8 mouse cellular contexts compared by ENCODE assay signal in genomic region chr13:24297252-24297651, GRCm38 (mm10). TPM values are rescaled to one million over a fixed set of nuclear protein-coding genes. Genes with fewer than 3 reads are reported as not detected.
DNase-seq lines count a peak whose midpoint lies in the region; ATAC-seq and TF ChIP-seq lines count a peak whose summit lies in the region.

No protein-coding gene starts in this region.

- H3K9ac ChIP-seq in liver, embryonic 12.5 days = no peak overlapping the region
- H3K9ac ChIP-seq in embryonic facial prominence, embryonic 14.5 days (ENCODE audit: low read depth, low read length) = no peak overlapping the region
- H3K9ac ChIP-seq in limb, embryonic 14.5 days (ENCODE audit: low read depth, low read length, severe bottlenecking) = no peak overlapping the region

- peaks cover 19% of the 10 kb centered on the region for H3K27me3 ChIP-seq in liver, embryonic 12.5 days (replicated peaks)
- no peaks in the 10 kb centered on the region for H3K27me3 ChIP-seq in embryonic facial prominence, embryonic 14.5 days (replicated peaks; ENCODE audit: control insufficient read depth, insufficient read depth, low read length)
- no peaks in the 10 kb centered on the region for H3K27me3 ChIP-seq in limb, embryonic 14.5 days (ENCODE audit: control insufficient read depth, insufficient read depth, low read length)

- H3K4me1 ChIP-seq in liver, embryonic 12.5 days = no peaks in the 10 kb centered on the region
- no peaks in the 10 kb centered on the region for H3K4me1 ChIP-seq in embryonic facial prominence, embryonic 14.5 days (ENCODE audit: control insufficient read depth, insufficient read depth, low read length)
- H3K4me1 ChIP-seq in limb, embryonic 14.5 days (ENCODE audit: control insufficient read depth, insufficient read depth, low read length) = no peaks in the 10 kb centered on the region

- H3K4me3 ChIP-seq in liver, embryonic 12.5 days = no peak overlapping the region
- H3K4me3 ChIP-seq in embryonic facial prominence, embryonic 14.5 days (ENCODE audit: low read depth, low read length) = no peak overlapping the region
- no peak overlapping the region for H3K4me3 ChIP-seq in limb, embryonic 14.5 days (replicated peaks; ENCODE audit: low read length)

- no peak overlapping the region for H3K27ac ChIP-seq in liver, embryonic 12.5 days
- no peak overlapping the region for H3K27ac ChIP-seq in embryonic facial prominence, embryonic 14.5 days (replicated peaks; ENCODE audit: low read depth, low read length)
- H3K27ac ChIP-seq in limb, embryonic 14.5 days (replicated peaks; ENCODE audit: low read depth, low read length) = no peak overlapping the region

- H3K9me3 ChIP-seq in liver, embryonic 12.5 days (replicated peaks) = no peaks in the 10 kb centered on the region
- H3K9me3 ChIP-seq in embryonic facial prominence, embryonic 14.5 days (ENCODE audit: control insufficient read depth, low read length) = no peaks in the 10 kb centered on the region
- no peaks in the 10 kb centered on the region for H3K9me3 ChIP-seq in limb, embryonic 14.5 days (ENCODE audit: control insufficient read depth, low read length)

- H3K36me3 ChIP-seq in liver, embryonic 12.5 days = no peaks in the 10 kb centered on the region
- H3K36me3 ChIP-seq in embryonic facial prominence, embryonic 14.5 days (ENCODE audit: control insufficient read depth, insufficient read depth, low read length) = no peaks in the 10 kb centered on the region
- H3K36me3 ChIP-seq in limb, embryonic 14.5 days (ENCODE audit: control insufficient read depth, insufficient read depth, low read length) = no peaks in the 10 kb centered on the region

- DNase-seq in adrenal gland, adult 2 months = peak; percentile 32
- DNase-seq in adrenal gland, adult 8-10 months = no peak
- peak; percentile 46 for DNase-seq in liver
- peak; percentile 65 for DNase-seq in adrenal gland, postnatal 14 days
- DNase-seq in embryonic facial prominence, embryonic 14.5 days (ENCODE audit: low spot score) = peak; percentile 42
- DNase-seq in limb, embryonic 14.5 days (ENCODE audit: low spot score) = peak; percentile 65
- peak; percentile 80 for DNase-seq in retina, postnatal 1 day

- H3K4me2 ChIP-seq in liver, embryonic 12.5 days = no peak overlapping the region
- no peak overlapping the region for H3K4me2 ChIP-seq in embryonic facial prominence, embryonic 14.5 days (ENCODE audit: low read depth, low read length)
- no peak overlapping the region for H3K4me2 ChIP-seq in limb, embryonic 14.5 days (replicated peaks; ENCODE audit: low read depth, low read length, severe bottlenecking)

- TF ChIP-seq POLR2A in limb, embryonic 14.5 days (IDR thresholded peaks at IDR 0.05; ENCODE audit: borderline replicate concordance, extremely low read depth, insufficient read depth, insufficient read length) = no peak

- 9% methylated on average over 4 of the region's 4 CpGs for WGBS in liver, embryonic 12.5 days (ENCODE audit: insufficient replicate concordance)
- 14% methylated on average over 4 of the region's 4 CpGs for WGBS in embryonic facial prominence, embryonic 14.5 days
- WGBS in limb, embryonic 14.5 days = 13% methylated on average over 4 of the region's 4 CpGs

- no peak for ATAC-seq in liver, embryonic 12.5 days
- no peak for ATAC-seq in embryonic facial prominence, embryonic 14.5 days (ENCODE audit: low read depth)
- no peak for ATAC-seq in limb, embryonic 14.5 days (ENCODE audit: low FRiP score, low read depth)

RNA-seq across cellular contexts. Expression of gene Carmil1, which starts 16.7 kb away (rescaled TPM):
- total RNA-seq in adrenal gland, adult 2 months (2021) = 10 to 100 TPM; 52.7 to 61.4 TPM
- polyA plus RNA-seq in adrenal gland, adult 2 months (2012; rRNA removed) = 3.8 and 5.7 TPM in 2 replicates
- 100 to 1,000 TPM in 1 of 4 experiments, 10 to 100 TPM in 3; 52.8 to 101 (median 64.1) TPM for total RNA-seq in adrenal gland, adult 8-10 months (2022)
- polyA plus RNA-seq in liver, embryonic 12.5 days (2016; fragmentation: Nextera tagmentation; extraction: Ambion mirVana) = 9.9 and 10.7 TPM in 2 replicates
- 33.2 and 40.4 TPM in 2 replicates for total RNA-seq in adrenal gland, postnatal 14 days (2021)
- 31.3 and 32.0 TPM in 2 replicates for polyA plus RNA-seq in embryonic facial prominence, embryonic 14.5 days (2014; fragmentation: Nextera tagmentation; extraction: Ambion mirVana)
- 18.7 and 21.4 TPM in 2 replicates for polyA plus RNA-seq in limb, embryonic 14.5 days (2012; rRNA removed)
- polyA plus RNA-seq in limb, embryonic 14.5 days (2014; fragmentation: Nextera tagmentation; extraction: Ambion mirVana) = 33.9 and 42.8 TPM in 2 replicates

RNA-seq across cellular contexts. Expression of gene Cmah, which starts 30.0 kb away (rescaled TPM):
- total RNA-seq in adrenal gland, adult 2 months (2021) = 1 to 10 TPM; 3.0 to 4.2 TPM
- polyA plus RNA-seq in adrenal gland, adult 2 months (2012; rRNA removed) = 0.03 and 0.18 TPM in 2 replicates
- 1 to 10 TPM; 1.6 to 4.5 (median 3.2) TPM for total RNA-seq in adrenal gland, adult 8-10 months (2022)
- polyA plus RNA-seq in liver, embryonic 12.5 days (2016; fragmentation: Nextera tagmentation; extraction: Ambion mirVana) = 1.9 and 2.2 TPM in 2 replicates
- 7.4 and 15.6 TPM in 2 replicates for total RNA-seq in adrenal gland, postnatal 14 days (2021)
- polyA plus RNA-seq in embryonic facial prominence, embryonic 14.5 days (2014; fragmentation: Nextera tagmentation; extraction: Ambion mirVana) = 0.68 and 0.95 TPM in 2 replicates
- polyA plus RNA-seq in limb, embryonic 14.5 days (2012; rRNA removed) = 0.27 and 0.30 TPM in 2 replicates
- polyA plus RNA-seq in limb, embryonic 14.5 days (2014; fragmentation: Nextera tagmentation; extraction: Ambion mirVana) = 0.19 and 0.48 TPM in 2 replicates
